Mouse (Mus musculus): Measurements from ENCODE around the gene Clec1a. TPM values are rescaled to one million over a fixed set of nuclear protein-coding genes. Genes with fewer than 3 reads are reported as not detected.
A peak's percentile ranks its signal among the peaks of the same experiment; 100 is the strongest.

The Clec1a gene
- polyA plus RNA-seq, 1 experiment from 2014 or later = 1.3 TPM

- Histone ChIP-seq H3K9me3 (no peaks in the 10 kb centered on the region), H3K4me2 (no peak overlapping the region), H3K9ac (no peak overlapping the region), H3K4me1 (replicated peaks) (peaks cover 11% of the 10 kb centered on the region), H3K27me3 (no peaks in the 10 kb centered on the region), H3K36me3 (no peaks in the 10 kb centered on the region), H3K4me3 (no peak overlapping the region), H3K27ac (no peak overlapping the region)
- no peak for ATAC-seq (ENCODE audit: low FRiP score)
- WGBS = 85% methylated on average over 4 of the region's 4 CpGs
Measured at GRCm38 (mm10) chr6:129427281-129427680, 24.5 kb downstream of the Clec1a start.

- H3K27me3 ChIP-seq = no peaks in the 10 kb centered on the region
- peaks cover 11% of the 10 kb centered on the region for H3K4me1 ChIP-seq (replicated peaks)
- ATAC-seq (ENCODE audit: low FRiP score) = no peak
- no peak overlapping the region for H3K27ac ChIP-seq
- no peaks in the 10 kb centered on the region for H3K36me3 ChIP-seq
- no peak overlapping the region for H3K9ac ChIP-seq
- no peak overlapping the region for H3K4me3 ChIP-seq
- H3K4me2 ChIP-seq = no peak overlapping the region
- H3K9me3 ChIP-seq = no peaks in the 10 kb centered on the region
- WGBS = 58% methylated on average over 5 of the region's 5 CpGs
Measured at GRCm38 (mm10) chr6:129425812-129426211, 26.0 kb downstream of the Clec1a start.

- no peak for ATAC-seq (ENCODE audit: low FRiP score)
- H3K27me3 ChIP-seq = no peaks in the 10 kb centered on the region
- H3K4me2 ChIP-seq = no peak overlapping the region
- no peaks in the 10 kb centered on the region for H3K36me3 ChIP-seq
- no peak overlapping the region for H3K4me3 ChIP-seq
- H3K4me1 ChIP-seq (replicated peaks) = peaks cover 11% of the 10 kb centered on the region
- no peak overlapping the region for H3K27ac ChIP-seq
- 81% methylated on average over 5 of the region's 5 CpGs for WGBS
- no peak overlapping the region for H3K9ac ChIP-seq
- no peaks in the 10 kb centered on the region for H3K9me3 ChIP-seq
Measured at GRCm38 (mm10) chr6:129425217-129425616, 26.6 kb downstream of the Clec1a start.

GRCm38 (mm10) chr6:129423734-129424072 lies 28.1 kb downstream of the Clec1a start:
- Histone ChIP-seq H3K4me3 (no peak overlapping the region), H3K36me3 (no peaks in the 10 kb centered on the region), H3K4me2 (no peak overlapping the region), H3K9ac (no peak overlapping the region), H3K4me1 (replicated peaks) (peaks cover 11% of the 10 kb centered on the region), H3K9me3 (no peaks in the 10 kb centered on the region), H3K27me3 (no peaks in the 10 kb centered on the region), H3K27ac (no peak overlapping the region)
- WGBS = 14% methylated on average over 1 of the region's 1 CpGs
- peak; percentile 91 for ATAC-seq (ENCODE audit: low FRiP score)

- no peaks in the 10 kb centered on the region for H3K36me3 ChIP-seq
- no peak overlapping the region for H3K4me3 ChIP-seq
- 64% methylated on average over 4 of the region's 4 CpGs for WGBS
- no peak overlapping the region for H3K9ac ChIP-seq
- peak; percentile 60 for ATAC-seq (ENCODE audit: low FRiP score)
- peaks cover 11% of the 10 kb centered on the region for H3K4me1 ChIP-seq (replicated peaks)
- H3K27me3 ChIP-seq = no peaks in the 10 kb centered on the region
- no peaks in the 10 kb centered on the region for H3K9me3 ChIP-seq
- peak overlapping the region; percentile 37; the same call in 1 of the 2 replicates for H3K27ac ChIP-seq
- H3K4me2 ChIP-seq = no peak overlapping the region
Measured at GRCm38 (mm10) chr6:129423040-129423733, 28.6 kb downstream of the Clec1a start.

- ATAC-seq (ENCODE audit: low FRiP score) = no peak
- H3K9me3 ChIP-seq = no peaks in the 10 kb centered on the region
- H3K36me3 ChIP-seq = no peaks in the 10 kb centered on the region
- no peak overlapping the region for H3K4me2 ChIP-seq
- no peaks in the 10 kb centered on the region for H3K27me3 ChIP-seq
- no peak overlapping the region for H3K4me3 ChIP-seq
- H3K9ac ChIP-seq = no peak overlapping the region
- no peak overlapping the region for H3K27ac ChIP-seq
- 85% methylated on average over 3 of the region's 3 CpGs for WGBS
- H3K4me1 ChIP-seq (replicated peaks) = peaks cover 11% of the 10 kb centered on the region
Measured at GRCm38 (mm10) chr6:129422311-129422710, 29.5 kb downstream of the Clec1a start.

GRCm38 (mm10) chr6:129414177-129414576 lies 37.6 kb downstream of the Clec1a start:
- ATAC-seq (ENCODE audit: low FRiP score) = no peak

GRCm38 (mm10) chr6:129408562-129408961 lies 43.2 kb downstream of the Clec1a start, which contains the start of gene Clec9a:
Gene Clec9a, plus strand, starts transcription at chr6:129408862.
- H3K4me3 ChIP-seq = no peak within 1 kb of the TSS
- ATAC-seq (ENCODE audit: low FRiP score) = no peak
- H3K4me1 ChIP-seq (replicated peaks) = no peaks in the 10 kb centered on the region
- no peak within 1 kb of the TSS for H3K9ac ChIP-seq
- H3K27me3 ChIP-seq = no peaks in the 10 kb centered on the region
- H3K9me3 ChIP-seq = no peaks in the 10 kb centered on the region
- no peak within 1 kb of the TSS for H3K4me2 ChIP-seq
- H3K36me3 ChIP-seq = no peaks in the 10 kb centered on the region
- H3K27ac ChIP-seq = no peak within 1 kb of the TSS
- WGBS = 88% methylated on average over 2 of the region's 2 CpGs

More at GRCm38 (mm10) chr6:129414177-129414576, 37.6 kb downstream of the Clec1a start:
- Histone ChIP-seq H3K27me3 (no peaks in the 10 kb centered on the region), H3K4me3 (no peak overlapping the region), H3K27ac (no peak overlapping the region), H3K4me1 (replicated peaks) (no peaks in the 10 kb centered on the region), H3K9ac (no peak overlapping the region), H3K9me3 (no peaks in the 10 kb centered on the region), H3K4me2 (no peak overlapping the region), H3K36me3 (no peaks in the 10 kb centered on the region)
- WGBS = 71% methylated on average over 1 of the region's 1 CpGs

- Histone ChIP-seq H3K9ac (no peak overlapping the region), H3K4me1 (replicated peaks) (no peaks in the 10 kb centered on the region), H3K27me3 (no peaks in the 10 kb centered on the region), H3K4me3 (no peak overlapping the region), H3K4me2 (no peak overlapping the region), H3K27ac (no peak overlapping the region), H3K9me3 (no peaks in the 10 kb centered on the region), H3K36me3 (no peaks in the 10 kb centered on the region)
- ATAC-seq (ENCODE audit: low FRiP score) = no peak
- WGBS = 66% methylated on average over 2 of the region's 2 CpGs
Measured at GRCm38 (mm10) chr6:129407324-129407723, 44.5 kb downstream of the Clec1a start.

- H3K27ac ChIP-seq = no peak overlapping the region
- H3K4me2 ChIP-seq = no peak overlapping the region
- no peak for ATAC-seq (ENCODE audit: low FRiP score)
Measured at GRCm38 (mm10) chr6:129405999-129406398, 45.8 kb downstream of the Clec1a start.

GRCm38 (mm10) chr6:129403391-129403790 lies 48.4 kb downstream of the Clec1a start:
- Histone ChIP-seq H3K9me3 (no peaks in the 10 kb centered on the region), H3K4me2 (no peak overlapping the region), H3K4me3 (no peak overlapping the region), H3K4me1 (replicated peaks) (no peaks in the 10 kb centered on the region), H3K36me3 (no peaks in the 10 kb centered on the region), H3K9ac (no peak overlapping the region), H3K27me3 (no peaks in the 10 kb centered on the region), H3K27ac (no peak overlapping the region)
- no peak for ATAC-seq (ENCODE audit: low FRiP score)
- WGBS = 89% methylated on average over 6 of the region's 6 CpGs

More at GRCm38 (mm10) chr6:129405999-129406398, 45.8 kb downstream of the Clec1a start:
- H3K4me3 ChIP-seq = no peak overlapping the region
- no peaks in the 10 kb centered on the region for H3K27me3 ChIP-seq
- no peaks in the 10 kb centered on the region for H3K4me1 ChIP-seq (replicated peaks)
- no peaks in the 10 kb centered on the region for H3K9me3 ChIP-seq
- no peak overlapping the region for H3K9ac ChIP-seq
- H3K36me3 ChIP-seq = no peaks in the 10 kb centered on the region

- H3K4me2 ChIP-seq = no peak overlapping the region
- H3K4me1 ChIP-seq (replicated peaks) = no peaks in the 10 kb centered on the region
- no peak overlapping the region for H3K9ac ChIP-seq
- 97% methylated on average over 2 of the region's 2 CpGs for WGBS
- no peaks in the 10 kb centered on the region for H3K36me3 ChIP-seq
- no peaks in the 10 kb centered on the region for H3K27me3 ChIP-seq
- H3K9me3 ChIP-seq = no peaks in the 10 kb centered on the region
- no peak overlapping the region for H3K27ac ChIP-seq
- no peak for ATAC-seq (ENCODE audit: low FRiP score)
- no peak overlapping the region for H3K4me3 ChIP-seq
Measured at GRCm38 (mm10) chr6:129402404-129402803, 49.4 kb downstream of the Clec1a start.

GRCm38 (mm10) chr6:129399945-129400344 lies 51.9 kb downstream of the Clec1a start:
- WGBS = 69% methylated on average over 6 of the region's 6 CpGs

More at GRCm38 (mm10) chr6:129399945-129400344, 51.9 kb downstream of the Clec1a start:
- Histone ChIP-seq H3K9ac (no peak overlapping the region), H3K4me2 (no peak overlapping the region), H3K4me1 (replicated peaks) (no peaks in the 10 kb centered on the region), H3K27me3 (no peaks in the 10 kb centered on the region), H3K27ac (no peak overlapping the region), H3K9me3 (no peaks in the 10 kb centered on the region), H3K4me3 (no peak overlapping the region), H3K36me3 (no peaks in the 10 kb centered on the region)
- no peak for ATAC-seq (ENCODE audit: low FRiP score)

Measured in hindbrain, embryonic 13.5 days (tissue).